Mouse (Mus musculus) testis, adult 2 months (tissue): ENCODE measurements around the gene Golim4.
"Not testable (repeated sequence)": the region's sequence is repeated elsewhere in the genome, so short reads cannot be mapped to it uniquely, and the experiment has no call there.

Source experiments
- CTCF ChIP-seq: fragments of 200-500 bp; IDR thresholded peaks from 2 replicates; pipeline ENCODE4 v1.5.1; 2012; ENCODE audit warnings: low read depth, mild to moderate bottlenecking, inconsistent platforms, low read length, moderate library complexity; ENCODE audit not compliant: control insufficient read depth, insufficient read depth, insufficient replicate concordance
- POLR2A ChIP-seq: fragments of 200-500 bp; IDR thresholded peaks from 2 replicates; pipeline ENCODE4 v1.6.1; 2012; ENCODE audit warnings: low read depth, mild to moderate bottlenecking, inconsistent platforms, low read length, moderate library complexity; ENCODE audit not compliant: control insufficient read depth

- not testable (repeated sequence) for TF ChIP-seq CTCF, POLR2A
Measured at GRCm38 (mm10) chr3:75981031-75981750, 24.4 kb upstream of the Golim4 start.
